Mouse (Mus musculus): ENCODE data around the gene Adm. TPM values are rescaled to one million over a fixed set of nuclear protein-coding genes. Genes with fewer than 3 reads are reported as not detected.
A peak's percentile ranks its signal among the peaks of the same experiment; 100 is the strongest.

The Adm gene
- polyA plus RNA-seq, 1 experiment, result 3.4 TPM

- Histone ChIP-seq H3K36me3 (ENCODE audit: control insufficient read depth, insufficient read depth, low read length) (no peaks in the 10 kb centered on the region), H3K4me3 (ENCODE audit: low read depth, low read length) (peak overlapping the region; percentile 63), H3K27ac (ENCODE audit: insufficient read depth, low read depth, low read length) (peak overlapping the region; percentile 96), H3K4me1 (ENCODE audit: control insufficient read depth, insufficient read depth, insufficient read length, low read length) (peaks cover 21% of the 10 kb centered on the region; the same call in 1 of the 2 replicates), H3K27me3 (ENCODE audit: control insufficient read depth, insufficient read depth, low read length) (no peaks in the 10 kb centered on the region)
- 17% methylated on average over 13 of the region's 13 CpGs for whole genome bisulfite sequencing
- peak; percentile 73; the same call in 1 of the 2 replicates for TF ChIP-seq POLR2A (IDR thresholded peaks at IDR 0.05; ENCODE audit: low read depth, low read length)
- TF ChIP-seq CTCF (IDR thresholded peaks at IDR 0.05; ENCODE audit: extremely low read depth, insufficient read length, insufficient replicate concordance, low read depth, low read length), result no peak
These were observed 21.1 kb downstream of the Adm start for GRCm38 (mm10) chr7:110648455-110649085.

- Histone ChIP-seq H3K4me1 (ENCODE audit: control insufficient read depth, insufficient read depth, insufficient read length, low read length) (peaks cover 21% of the 10 kb centered on the region; the same call in 1 of the 2 replicates), H3K4me3 (ENCODE audit: low read depth, low read length) (no peak overlapping the region), H3K36me3 (ENCODE audit: control insufficient read depth, insufficient read depth, low read length) (no peaks in the 10 kb centered on the region), H3K27ac (ENCODE audit: insufficient read depth, low read depth, low read length) (peak overlapping the region; percentile 96), H3K27me3 (ENCODE audit: control insufficient read depth, insufficient read depth, low read length) (no peaks in the 10 kb centered on the region)
- no peak for TF ChIP-seq POLR2A (IDR thresholded peaks at IDR 0.05; ENCODE audit: low read depth, low read length)
- peak; percentile 46; the same call in 1 of the 2 replicates for TF ChIP-seq CTCF (IDR thresholded peaks at IDR 0.05; ENCODE audit: extremely low read depth, insufficient read length, insufficient replicate concordance, low read depth, low read length)
- 30% methylated on average over 6 of the region's 6 CpGs for WGBS
These were observed 21.9 kb downstream of the Adm start for GRCm38 (mm10) chr7:110649133-110649987.

GRCm38 (mm10) chr7:110650491-110650890 is 23.0 kb downstream of the Adm start:
- no peak overlapping the region for H3K27ac ChIP-seq (ENCODE audit: insufficient read depth, low read depth, low read length)
- TF ChIP-seq CTCF (IDR thresholded peaks at IDR 0.05; ENCODE audit: extremely low read depth, insufficient read length, insufficient replicate concordance, low read depth, low read length), result no peak
- TF ChIP-seq POLR2A (IDR thresholded peaks at IDR 0.05; ENCODE audit: low read depth, low read length), result no peak
- 22% methylated on average over 4 of the region's 4 CpGs for WGBS
- no peaks in the 10 kb centered on the region for H3K27me3 ChIP-seq (ENCODE audit: control insufficient read depth, insufficient read depth, low read length)
- peaks cover 21% of the 10 kb centered on the region; the same call in 1 of the 2 replicates for H3K4me1 ChIP-seq (ENCODE audit: control insufficient read depth, insufficient read depth, insufficient read length, low read length)
- no peak overlapping the region for H3K4me3 ChIP-seq (ENCODE audit: low read depth, low read length)
- no peaks in the 10 kb centered on the region for H3K36me3 ChIP-seq (ENCODE audit: control insufficient read depth, insufficient read depth, low read length)

- no peak overlapping the region for H3K27ac ChIP-seq (ENCODE audit: insufficient read depth, low read depth, low read length)
- TF ChIP-seq POLR2A (IDR thresholded peaks at IDR 0.05; ENCODE audit: low read depth, low read length), result no peak
- TF ChIP-seq CTCF (IDR thresholded peaks at IDR 0.05; ENCODE audit: extremely low read depth, insufficient read length, insufficient replicate concordance, low read depth, low read length), result no peak
- H3K4me3 ChIP-seq (ENCODE audit: low read depth, low read length), result no peak overlapping the region
- H3K27me3 ChIP-seq (ENCODE audit: control insufficient read depth, insufficient read depth, low read length), result no peaks in the 10 kb centered on the region
- peaks cover 18% of the 10 kb centered on the region; the same call in 1 of the 2 replicates for H3K4me1 ChIP-seq (ENCODE audit: control insufficient read depth, insufficient read depth, insufficient read length, low read length)
- H3K36me3 ChIP-seq (ENCODE audit: control insufficient read depth, insufficient read depth, low read length), result no peaks in the 10 kb centered on the region
- WGBS, result 39% methylated on average over 6 of the region's 6 CpGs
These were observed 23.6 kb downstream of the Adm start for GRCm38 (mm10) chr7:110651091-110651490.

GRCm38 (mm10) chr7:110655230-110655629 is 27.8 kb downstream of the Adm start:
- TF ChIP-seq POLR2A (IDR thresholded peaks at IDR 0.05; ENCODE audit: low read depth, low read length) (no peak), CTCF (IDR thresholded peaks at IDR 0.05; ENCODE audit: extremely low read depth, insufficient read length, insufficient replicate concordance, low read depth, low read length) (no peak)
- no peak overlapping the region for H3K27ac ChIP-seq (ENCODE audit: insufficient read depth, low read depth, low read length)
- H3K4me3 ChIP-seq (ENCODE audit: low read depth, low read length), result no peak overlapping the region
- WGBS, result 77% methylated on average over 3 of the region's 3 CpGs
- H3K27me3 ChIP-seq (ENCODE audit: control insufficient read depth, insufficient read depth, low read length), result no peaks in the 10 kb centered on the region
- peaks cover 3% of the 10 kb centered on the region; the same call in 1 of the 2 replicates for H3K4me1 ChIP-seq (ENCODE audit: control insufficient read depth, insufficient read depth, insufficient read length, low read length)
- H3K36me3 ChIP-seq (ENCODE audit: control insufficient read depth, insufficient read depth, low read length), result no peaks in the 10 kb centered on the region

- WGBS, result 27% methylated on average over 6 of the region's 6 CpGs
- no peaks in the 10 kb centered on the region for H3K4me1 ChIP-seq (ENCODE audit: control insufficient read depth, insufficient read depth, insufficient read length, low read length)
- H3K27me3 ChIP-seq (ENCODE audit: control insufficient read depth, insufficient read depth, low read length), result no peaks in the 10 kb centered on the region
- H3K4me3 ChIP-seq (ENCODE audit: low read depth, low read length), result no peak overlapping the region
- TF ChIP-seq CTCF (IDR thresholded peaks at IDR 0.05; ENCODE audit: extremely low read depth, insufficient read length, insufficient replicate concordance, low read depth, low read length), result no peak
- no peak for TF ChIP-seq POLR2A (IDR thresholded peaks at IDR 0.05; ENCODE audit: low read depth, low read length)
- no peak overlapping the region for H3K27ac ChIP-seq (ENCODE audit: insufficient read depth, low read depth, low read length)
- no peaks in the 10 kb centered on the region for H3K36me3 ChIP-seq (ENCODE audit: control insufficient read depth, insufficient read depth, low read length)
These were observed 28.5 kb downstream of the Adm start for GRCm38 (mm10) chr7:110655966-110656365.

GRCm38 (mm10) chr7:110658378-110658928 is 31.0 kb downstream of the Adm start:
- H3K27ac ChIP-seq (ENCODE audit: insufficient read depth, low read depth, low read length), result no peak overlapping the region
- TF ChIP-seq CTCF (IDR thresholded peaks at IDR 0.05; ENCODE audit: extremely low read depth, insufficient read length, insufficient replicate concordance, low read depth, low read length), result no peak
- TF ChIP-seq POLR2A (IDR thresholded peaks at IDR 0.05; ENCODE audit: low read depth, low read length), result no peak
- WGBS, result 20% methylated on average over 3 of the region's 3 CpGs

More at GRCm38 (mm10) chr7:110658378-110658928, 31.0 kb downstream of the Adm start:
- Histone ChIP-seq H3K4me1 (ENCODE audit: control insufficient read depth, insufficient read depth, insufficient read length, low read length) (no peaks in the 10 kb centered on the region), H3K4me3 (ENCODE audit: low read depth, low read length) (no peak overlapping the region), H3K36me3 (ENCODE audit: control insufficient read depth, insufficient read depth, low read length) (no peaks in the 10 kb centered on the region), H3K27me3 (ENCODE audit: control insufficient read depth, insufficient read depth, low read length) (no peaks in the 10 kb centered on the region)
